Mouse (Mus musculus): ENCODE measurements around the gene Ddx39b.

DNA sequence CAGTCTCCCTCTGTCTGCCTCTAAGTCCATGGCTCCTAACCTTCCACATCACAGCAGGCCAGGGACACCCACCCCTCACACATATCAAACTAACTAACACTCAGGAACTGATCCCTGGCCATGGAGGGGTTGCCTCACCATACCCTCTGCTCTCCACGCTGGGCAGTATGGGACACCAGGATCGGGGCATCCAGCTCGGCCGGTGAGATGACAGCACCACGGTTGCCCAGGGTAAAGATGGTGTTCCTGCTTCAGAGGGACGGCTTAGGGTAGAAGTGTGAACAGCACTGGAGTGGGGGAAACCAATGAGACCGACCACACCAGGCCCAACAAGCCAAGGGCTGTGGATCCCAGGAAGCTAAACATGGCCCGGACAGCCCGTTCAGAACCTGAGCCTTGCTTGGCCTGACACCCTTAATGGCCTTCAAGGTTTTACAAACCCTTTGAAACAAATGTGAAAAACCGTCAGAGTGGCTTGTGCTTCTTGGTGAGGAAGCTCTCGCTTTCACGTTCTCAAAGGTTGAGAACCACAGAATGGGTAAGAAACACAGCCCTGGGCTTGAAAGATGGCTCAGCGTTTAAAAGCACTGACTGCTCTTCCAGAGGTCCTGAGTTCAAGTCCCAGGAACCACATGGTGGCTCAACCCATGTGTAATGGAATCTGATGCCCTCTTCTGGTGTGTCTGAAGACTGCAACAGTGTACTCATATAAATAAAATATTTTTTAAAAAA lies 37.6 kb downstream of the Ddx39b start:
- no peak for TF ChIP-seq GATA1 (IDR thresholded peaks at IDR 0.05; ENCODE audit: low read length)
- no peak for TF ChIP-seq TAL1 (IDR thresholded peaks at IDR 0.05; ENCODE audit: low read length)
